Mouse (Mus musculus): Measurements from ENCODE around the gene Foxa1. TPM values are rescaled to one million over a fixed set of nuclear protein-coding genes. Genes with fewer than 3 reads are reported as not detected.

The Foxa1 gene
- total and polyA plus RNA-seq, 3 experiments: not detected

DNA sequence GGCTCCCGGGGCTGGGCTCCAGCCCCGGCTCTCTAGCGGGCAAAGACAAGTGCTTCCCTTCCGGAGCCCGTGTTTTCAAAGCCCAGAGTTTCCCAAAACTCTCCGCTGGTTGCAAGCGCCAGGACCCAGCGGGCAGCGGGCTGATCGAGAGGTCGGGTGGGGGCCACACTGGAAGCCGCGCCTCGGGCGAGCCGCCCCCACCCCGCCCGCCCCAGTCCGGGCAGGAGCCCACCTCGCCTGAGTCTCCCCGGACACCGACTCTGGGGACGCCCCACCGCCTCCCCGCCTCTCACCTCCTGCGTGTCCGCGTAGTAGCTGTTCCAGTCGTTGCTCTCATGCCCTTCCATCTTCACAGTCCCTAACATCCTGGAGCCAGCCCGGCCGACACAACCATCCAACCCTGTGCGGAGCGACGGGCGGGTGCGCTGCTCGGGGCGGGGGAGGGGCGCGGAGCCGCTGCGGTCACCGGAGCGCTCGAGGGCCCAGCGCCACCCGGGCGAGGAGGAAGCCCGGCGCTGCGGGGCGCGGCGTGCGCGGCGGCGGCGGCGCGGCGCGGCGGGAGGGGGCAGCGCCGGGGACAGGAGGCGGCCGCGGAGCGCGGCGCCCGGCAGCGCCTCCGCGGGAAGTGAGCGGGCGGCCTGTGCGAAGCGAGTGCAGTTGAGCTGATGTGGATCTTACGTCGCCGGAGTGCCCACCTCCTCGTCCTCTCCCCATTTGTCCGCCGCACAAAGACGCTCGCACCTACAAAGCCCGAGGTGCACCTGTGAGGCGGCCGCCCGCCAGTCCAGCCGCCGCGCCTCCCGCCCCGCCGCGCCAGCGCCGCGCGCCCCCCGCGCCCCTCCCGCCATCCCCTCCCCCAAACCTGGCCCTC is 1.1 kb downstream of the Foxa1 start:
- no peaks in the 10 kb centered on the region for H3K36me3 ChIP-seq (ENCODE audit: control insufficient read depth in 1 of 2, insufficient read depth in 2 of 2, low read length in 2 of 2)
- H3K27ac ChIP-seq (ENCODE audit: control insufficient read depth, low read depth, low read length): no peak overlapping the region
- H3K4me1 ChIP-seq (ENCODE audit: control insufficient read depth in 1 of 2, insufficient read depth in 2 of 2, low read length in 2 of 2): no peaks in the 10 kb centered on the region
- no peaks in the 10 kb centered on the region for H3K27me3 ChIP-seq (ENCODE audit: control insufficient read depth in 1 of 2, insufficient read depth in 2 of 2, low read length in 2 of 2)
- no peak overlapping the region for H3K4me3 ChIP-seq (ENCODE audit: control insufficient read depth in 1 of 2, insufficient read depth in 1 of 2, low read depth in 2 of 2, low read length in 2 of 2)
- no peak overlapping the region for H3K9ac ChIP-seq (ENCODE audit: control insufficient read depth, low read depth, low read length, poor library complexity, severe bottlenecking)
- no peaks in the 10 kb centered on the region for H3K9me3 ChIP-seq (replicated peaks; ENCODE audit: insufficient read depth, low read length)
- H3K79me2 ChIP-seq (ENCODE audit: control insufficient read depth, insufficient read depth, low read length, poor library complexity): no peaks in the 10 kb centered on the region
- TF ChIP-seq CTCF (IDR thresholded peaks at IDR 0.05 in 2 of 3, conservative IDR thresholded peaks at IDR 0.05 in 1 of 3; ENCODE audit: control insufficient read depth in 1 of 3, insufficient read depth in 1 of 3, low read depth in 2 of 3, low read length in 3 of 3, poor library complexity in 1 of 3, severe bottlenecking in 1 of 3) (no peak), USF2 (IDR thresholded peaks at IDR 0.05; ENCODE audit: borderline replicate concordance in 1 of 2, insufficient read depth in 1 of 2, low read depth in 1 of 2, low read length in 2 of 2) (no peak), TBP (IDR thresholded peaks at IDR 0.05; ENCODE audit: low read depth, low read length) (no peak), GATA1 (IDR thresholded peaks at IDR 0.05; ENCODE audit: low read depth, low read length) (no peak)
- DNase-seq (ENCODE audit: low read depth, low spot score): no peak

GRCm38 (mm10) chr12:57544641-57545370 is 1.9 kb downstream of the Foxa1 start:
- no peak for TF ChIP-seq GABPA (IDR thresholded peaks at IDR 0.05; ENCODE audit: low read depth, low read length)
- no peak for TF ChIP-seq ZC3H11A (IDR thresholded peaks at IDR 0.05; ENCODE audit: low read depth, low read length)
- TF ChIP-seq GATA1 (IDR thresholded peaks at IDR 0.05; ENCODE audit: low read depth, low read length): no peak
- no peak for TF ChIP-seq TCF12 (IDR thresholded peaks at IDR 0.05; ENCODE audit: low read depth, low read length)
- no peak for TF ChIP-seq CHD1 (IDR thresholded peaks at IDR 0.05; ENCODE audit: low read depth, low read length)
- no peak for TF ChIP-seq E2F4 (IDR thresholded peaks at IDR 0.05; ENCODE audit: borderline replicate concordance, low read depth, low read length)
- TF ChIP-seq ZNF384 (IDR thresholded peaks at IDR 0.05; ENCODE audit: low read depth, low read length): no peak
- no peak for TF ChIP-seq ETS1 (IDR thresholded peaks at IDR 0.05; ENCODE audit: low read depth, low read length)
- no peak for TF ChIP-seq UBTF (IDR thresholded peaks at IDR 0.05; ENCODE audit: borderline replicate concordance, insufficient read depth, low read depth, low read length)
- no peak for TF ChIP-seq JUND (IDR thresholded peaks at IDR 0.05; ENCODE audit: low read depth, low read length)
- no peak; a peak in 1 of 6 replicates for TF ChIP-seq CTCF (IDR thresholded peaks at IDR 0.05 in 2 of 3, conservative IDR thresholded peaks at IDR 0.05 in 1 of 3; ENCODE audit: control insufficient read depth in 1 of 3, insufficient read depth in 1 of 3, low read depth in 2 of 3, low read length in 3 of 3, poor library complexity in 1 of 3, severe bottlenecking in 1 of 3)
- no peak for TF ChIP-seq TBP (IDR thresholded peaks at IDR 0.05; ENCODE audit: low read depth, low read length)
- no peak for TF ChIP-seq KAT2A (conservative IDR thresholded peaks at IDR 0.05; ENCODE audit: low read depth, low read length)
- no peak for TF ChIP-seq ZKSCAN1 (IDR thresholded peaks at IDR 0.05; ENCODE audit: low read depth, low read length)
- Histone ChIP-seq H3K9me3 (replicated peaks; ENCODE audit: insufficient read depth, low read length) (no peaks in the 10 kb centered on the region), H3K4me1 (ENCODE audit: control insufficient read depth in 1 of 2, insufficient read depth in 2 of 2, low read length in 2 of 2) (no peaks in the 10 kb centered on the region), H3K27ac (ENCODE audit: control insufficient read depth, low read depth, low read length) (no peak overlapping the region), H3K4me3 (ENCODE audit: control insufficient read depth in 1 of 2, insufficient read depth in 1 of 2, low read depth in 2 of 2, low read length in 2 of 2) (no peak overlapping the region), H3K36me3 (ENCODE audit: control insufficient read depth in 1 of 2, insufficient read depth in 2 of 2, low read length in 2 of 2) (no peaks in the 10 kb centered on the region), H3K79me2 (ENCODE audit: control insufficient read depth, insufficient read depth, low read length, poor library complexity) (no peaks in the 10 kb centered on the region), H3K9ac (ENCODE audit: control insufficient read depth, low read depth, low read length, poor library complexity, severe bottlenecking) (no peak overlapping the region), H3K27me3 (ENCODE audit: control insufficient read depth in 1 of 2, insufficient read depth in 2 of 2, low read length in 2 of 2) (no peaks in the 10 kb centered on the region)
- DNase-seq (ENCODE audit: low read depth, low spot score): no peak

Data from MEL (cell line).